Mouse (Mus musculus): ENCODE results near the gene Slc25a51. TPM values are rescaled to one million over a fixed set of nuclear protein-coding genes. Genes with fewer than 3 reads are reported as not detected.

The Slc25a51 gene
- polyA plus RNA-seq, 1 experiment from 2014 or later, result 80.1 TPM

GRCm38 (mm10) chr4:45411181-45411790 lies 2.7 kb upstream of the Slc25a51 start:
- Histone ChIP-seq H3K4me3 (replicated peaks) (no peak overlapping the region), H3K4me2 (no peak overlapping the region), H3K36me3 (no peaks in the 10 kb centered on the region), H3K27me3 (no peaks in the 10 kb centered on the region), H3K9me3 (no peaks in the 10 kb centered on the region), H3K27ac (no peak overlapping the region), H3K9ac (replicated peaks) (no peak overlapping the region), H3K4me1 (replicated peaks) (peaks cover 16% of the 10 kb centered on the region)
- WGBS, result 88% methylated on average over 8 of the region's 8 CpGs
- no peak for ATAC-seq (ENCODE audit: insufficient number of reproducible peaks, insufficient read depth, low FRiP score, low TSS enrichment, low read depth)

GRCm38 (mm10) chr4:45409270-45409669 lies 704 bp upstream of the Slc25a51 start:
- peaks cover 17% of the 10 kb centered on the region for H3K4me1 ChIP-seq (replicated peaks)
- peak overlapping the region; percentile 84 for H3K4me2 ChIP-seq
- no peaks in the 10 kb centered on the region for H3K9me3 ChIP-seq
- no peak for ATAC-seq (ENCODE audit: insufficient number of reproducible peaks, insufficient read depth, low FRiP score, low TSS enrichment, low read depth)
- peak overlapping the region; percentile 96 for H3K4me3 ChIP-seq (replicated peaks)
- H3K27ac ChIP-seq, result peak overlapping the region; percentile 92
- under 1% methylated on average over 10 of the region's 10 CpGs for WGBS
- peak overlapping the region; percentile 95; the same call in 1 of the 2 replicates for H3K9ac ChIP-seq (replicated peaks)
- peaks cover 3% of the 10 kb centered on the region for H3K36me3 ChIP-seq
- no peaks in the 10 kb centered on the region for H3K27me3 ChIP-seq

GRCm38 (mm10) chr4:45407703-45408334 lies 747 bp downstream of the Slc25a51 start:
- Histone ChIP-seq H3K9me3 (no peaks in the 10 kb centered on the region), H3K36me3 (peaks cover 18% of the 10 kb centered on the region), H3K4me3 (replicated peaks) (peak overlapping the region; percentile 96), H3K4me2 (peak overlapping the region; percentile 84), H3K4me1 (replicated peaks) (peaks cover 17% of the 10 kb centered on the region), H3K9ac (replicated peaks) (peak overlapping the region; percentile 95), H3K27ac (peak overlapping the region; percentile 92), H3K27me3 (no peaks in the 10 kb centered on the region)
- ATAC-seq (ENCODE audit: insufficient number of reproducible peaks, insufficient read depth, low FRiP score, low TSS enrichment, low read depth), result no peak
- 4% methylated on average over 19 of the region's 19 CpGs for WGBS

- H3K9me3 ChIP-seq, result no peaks in the 10 kb centered on the region
- peak overlapping the region; percentile 84 for H3K4me2 ChIP-seq
- H3K36me3 ChIP-seq, result peaks cover 24% of the 10 kb centered on the region
- no peak overlapping the region for H3K27ac ChIP-seq
- ATAC-seq (ENCODE audit: insufficient number of reproducible peaks, insufficient read depth, low FRiP score, low TSS enrichment, low read depth), result no peak
- H3K4me3 ChIP-seq (replicated peaks), result peak overlapping the region; percentile 96
- H3K4me1 ChIP-seq (replicated peaks), result peaks cover 17% of the 10 kb centered on the region
- no peaks in the 10 kb centered on the region for H3K27me3 ChIP-seq
- peak overlapping the region; percentile 95 for H3K9ac ChIP-seq (replicated peaks)
- 67% methylated on average over 5 of the region's 5 CpGs for WGBS
These were observed 1.4 kb downstream of the Slc25a51 start for GRCm38 (mm10) chr4:45407001-45407702.

GRCm38 (mm10) chr4:45406397-45406796 lies 2.2 kb downstream of the Slc25a51 start:
- H3K4me3 ChIP-seq (replicated peaks), result no peak overlapping the region
- 0 out of 2 replicates have a peak overlapping the region, but pooled peaks have one; percentile 18 for H3K9ac ChIP-seq (replicated peaks)
- H3K36me3 ChIP-seq, result peaks cover 30% of the 10 kb centered on the region
- no peak for ATAC-seq (ENCODE audit: insufficient number of reproducible peaks, insufficient read depth, low FRiP score, low TSS enrichment, low read depth)
- peak overlapping the region; percentile 84 for H3K4me2 ChIP-seq
- WGBS, result 90% methylated on average over 7 of the region's 7 CpGs
- H3K27ac ChIP-seq, result no peak overlapping the region
- H3K9me3 ChIP-seq, result no peaks in the 10 kb centered on the region
- H3K27me3 ChIP-seq, result no peaks in the 10 kb centered on the region
- peaks cover 17% of the 10 kb centered on the region for H3K4me1 ChIP-seq (replicated peaks)

- H3K27ac ChIP-seq, result no peak overlapping the region
- H3K27me3 ChIP-seq, result no peaks in the 10 kb centered on the region
- H3K9ac ChIP-seq (replicated peaks), result no peak overlapping the region
- no peaks in the 10 kb centered on the region for H3K9me3 ChIP-seq
- peaks cover 40% of the 10 kb centered on the region for H3K36me3 ChIP-seq
- 70% methylated on average over 7 of the region's 7 CpGs for WGBS
- no peak overlapping the region for H3K4me3 ChIP-seq (replicated peaks)
- ATAC-seq (ENCODE audit: insufficient number of reproducible peaks, insufficient read depth, low FRiP score, low TSS enrichment, low read depth), result no peak
- H3K4me2 ChIP-seq, result no peak overlapping the region
- peaks cover 17% of the 10 kb centered on the region for H3K4me1 ChIP-seq (replicated peaks)
These were observed 3.3 kb downstream of the Slc25a51 start for GRCm38 (mm10) chr4:45405315-45405714.

- Histone ChIP-seq H3K9me3 (no peaks in the 10 kb centered on the region), H3K4me3 (replicated peaks) (no peak overlapping the region), H3K9ac (replicated peaks) (no peak overlapping the region), H3K4me2 (no peak overlapping the region), H3K27me3 (no peaks in the 10 kb centered on the region), H3K4me1 (replicated peaks) (peaks cover 17% of the 10 kb centered on the region), H3K36me3 (peaks cover 52% of the 10 kb centered on the region), H3K27ac (no peak overlapping the region)
- ATAC-seq (ENCODE audit: insufficient number of reproducible peaks, insufficient read depth, low FRiP score, low TSS enrichment, low read depth), result no peak
- 94% methylated on average over 7 of the region's 7 CpGs for WGBS
These were observed 4.5 kb downstream of the Slc25a51 start for GRCm38 (mm10) chr4:45404086-45404485.

GRCm38 (mm10) chr4:45403499-45403878 lies 5.1 kb downstream of the Slc25a51 start:
- Histone ChIP-seq H3K4me2 (no peak overlapping the region), H3K4me1 (replicated peaks) (peaks cover 17% of the 10 kb centered on the region), H3K9ac (replicated peaks) (no peak overlapping the region), H3K27ac (no peak overlapping the region), H3K36me3 (peaks cover 58% of the 10 kb centered on the region), H3K27me3 (no peaks in the 10 kb centered on the region), H3K9me3 (no peaks in the 10 kb centered on the region), H3K4me3 (replicated peaks) (no peak overlapping the region)
- 85% methylated on average over 7 of the region's 7 CpGs for WGBS
- no peak for ATAC-seq (ENCODE audit: insufficient number of reproducible peaks, insufficient read depth, low FRiP score, low TSS enrichment, low read depth)

GRCm38 (mm10) chr4:45402878-45403498 lies 5.6 kb downstream of the Slc25a51 start:
- H3K4me2 ChIP-seq, result no peak overlapping the region
- WGBS, result 90% methylated on average over 7 of the region's 7 CpGs
- no peaks in the 10 kb centered on the region for H3K27me3 ChIP-seq
- H3K27ac ChIP-seq, result no peak overlapping the region
- H3K9me3 ChIP-seq, result no peaks in the 10 kb centered on the region
- no peak overlapping the region for H3K4me3 ChIP-seq (replicated peaks)
- peaks cover 17% of the 10 kb centered on the region for H3K4me1 ChIP-seq (replicated peaks)
- peaks cover 63% of the 10 kb centered on the region for H3K36me3 ChIP-seq
- H3K9ac ChIP-seq (replicated peaks), result no peak overlapping the region
- no peak for ATAC-seq (ENCODE audit: insufficient number of reproducible peaks, insufficient read depth, low FRiP score, low TSS enrichment, low read depth)

GRCm38 (mm10) chr4:45402281-45402680 lies 6.3 kb downstream of the Slc25a51 start:
- no peak for ATAC-seq (ENCODE audit: insufficient number of reproducible peaks, insufficient read depth, low FRiP score, low TSS enrichment, low read depth)
- Histone ChIP-seq H3K36me3 (peaks cover 70% of the 10 kb centered on the region), H3K9me3 (no peaks in the 10 kb centered on the region), H3K9ac (replicated peaks) (no peak overlapping the region), H3K4me1 (replicated peaks) (peaks cover 11% of the 10 kb centered on the region), H3K27ac (no peak overlapping the region), H3K27me3 (no peaks in the 10 kb centered on the region), H3K4me3 (replicated peaks) (no peak overlapping the region), H3K4me2 (no peak overlapping the region)
- 94% methylated on average over 4 of the region's 4 CpGs for WGBS
